Mouse (Mus musculus) hematopoietic stem cell, adult 5-6 weeks (primary cell): ENCODE measurements around the gene Ier2. TPM values are rescaled to one million over a fixed set of nuclear protein-coding genes. Genes with fewer than 3 reads are reported as not detected.

Experiments used
- ATAC-seq, 2 experiments: fragments of 125-278 bp in 1 of 2; replicated peaks in 1 of 2; 2 replicates each; pipeline ENCODE4 v1.8.0; 2016 to 2017; ENCODE audit warnings: inconsistent platforms in 2 of 2, mild to moderate bottlenecking in 2 of 2, moderate number of reproducible peaks in 2 of 2, low read depth in 1 of 2, moderate TSS enrichment in 1 of 2; ENCODE audit not compliant: low FRiP score in 2 of 2, poor library complexity in 2 of 2, severe bottlenecking in 2 of 2, insufficient read depth in 1 of 2, low TSS enrichment in 1 of 2
- total RNA-seq: library from RNA; stranded (forward); fragments of 172-1452, 232-1000 nt; gene quantifications from 2 replicates; pipeline ENCODE4 v1.2.3, GENCODE M21; 2017

Gene Ier2
- total RNA-seq, 1 experiment from 2014 or later, result 105 TPM

GRCm38 (mm10) chr8:84656191-84656525 lies 6.5 kb downstream of the Ier2 start:
- no peak for ATAC-seq

GRCm38 (mm10) chr8:84655336-84656190 lies 7.1 kb downstream of the Ier2 start:
- no peak for ATAC-seq

GRCm38 (mm10) chr8:84654597-84654996 lies 8.1 kb downstream of the Ier2 start:
- ATAC-seq, result no peak

- no peak for ATAC-seq
Measured at GRCm38 (mm10) chr8:84653092-84653631, 9.5 kb downstream of the Ier2 start.

GRCm38 (mm10) chr8:84650213-84650612 lies 12.4 kb downstream of the Ier2 start:
- no peak for ATAC-seq

- ATAC-seq, result no peak
Measured at GRCm38 (mm10) chr8:84647461-84647901, 15.2 kb downstream of the Ier2 start.

- no peak for ATAC-seq
Measured at GRCm38 (mm10) chr8:84646800-84647199, 15.9 kb downstream of the Ier2 start.

GRCm38 (mm10) chr8:84643019-84643418 lies 19.6 kb downstream of the Ier2 start:
- ATAC-seq, result no peak

GRCm38 (mm10) chr8:84641578-84642361 lies 20.9 kb downstream of the Ier2 start:
- ATAC-seq, result no peak

- no peak for ATAC-seq
Measured at GRCm38 (mm10) chr8:84640617-84641294, 21.9 kb downstream of the Ier2 start.

GRCm38 (mm10) chr8:84640010-84640588 lies 22.6 kb downstream of the Ier2 start:
- no peak for ATAC-seq

GRCm38 (mm10) chr8:84639162-84640009 lies 23.3 kb downstream of the Ier2 start:
- peak; percentile 62 to 74 for ATAC-seq

GRCm38 (mm10) chr8:84638555-84639161 lies 24.0 kb downstream of the Ier2 start:
- ATAC-seq, result peak; percentile 12 to 20; a peak in 1 of 4 replicates

- no peak for ATAC-seq
Measured at GRCm38 (mm10) chr8:84637946-84638554, 24.6 kb downstream of the Ier2 start.

- ATAC-seq, result no peak
Measured at GRCm38 (mm10) chr8:84636051-84636691, 26.5 kb downstream of the Ier2 start.
